Mouse (Mus musculus): ENCODE data around the gene Ddc. TPM values are rescaled to one million over a fixed set of nuclear protein-coding genes. Genes with fewer than 3 reads are reported as not detected.

Gene Ddc
- polyA plus RNA-seq, 1 experiment from 2014 or later: 3.3 TPM

GRCm38 (mm10) chr11:11809404-11810175 lies 88.4 kb downstream of the Ddc start:
- Histone ChIP-seq H3K4me2 (peak overlapping the region; percentile 70), H3K9ac (peak overlapping the region; percentile 82), H3K27ac (replicated peaks) (peak overlapping the region; percentile 94), H3K27me3 (no peaks in the 10 kb centered on the region), H3K9me3 (no peaks in the 10 kb centered on the region), H3K4me1 (replicated peaks) (peaks cover 17% of the 10 kb centered on the region), H3K36me3 (no peaks in the 10 kb centered on the region), H3K4me3 (peak overlapping the region; percentile 55)
- 1% methylated on average over 11 of the region's 11 CpGs for WGBS
- peak; percentile 48 for ATAC-seq (ENCODE audit: low read depth)

GRCm38 (mm10) chr11:11808820-11809403 lies 89.0 kb downstream of the Ddc start, which contains the start of gene Fignl1:
TSS of gene Fignl1 (minus strand) at chr11:11808962.
- whole genome bisulfite sequencing: under 1% methylated on average over 53 of the region's 53 CpGs
- peak within 1 kb of the TSS; percentile 55 for H3K4me3 ChIP-seq
- no peaks in the 10 kb centered on the region for H3K9me3 ChIP-seq
- H3K27me3 ChIP-seq: no peaks in the 10 kb centered on the region
- peak within 1 kb of the TSS; percentile 82 for H3K9ac ChIP-seq
- H3K36me3 ChIP-seq: no peaks in the 10 kb centered on the region
- H3K27ac ChIP-seq (replicated peaks): peak within 1 kb of the TSS; percentile 94
- peak within 1 kb of the TSS; percentile 70 for H3K4me2 ChIP-seq
- peak; percentile 97 for ATAC-seq (ENCODE audit: low read depth)
- peaks cover 17% of the 10 kb centered on the region for H3K4me1 ChIP-seq (replicated peaks)

GRCm38 (mm10) chr11:11808035-11808819 lies 89.7 kb downstream of the Ddc start:
- H3K4me1 ChIP-seq (replicated peaks): peaks cover 17% of the 10 kb centered on the region
- WGBS: 13% methylated on average over 25 of the region's 25 CpGs
- peak overlapping the region; percentile 94; the same call in 1 of the 2 replicates for H3K27ac ChIP-seq (replicated peaks)

GRCm38 (mm10) chr11:11805951-11806350 lies 92.0 kb downstream of the Ddc start:
- Histone ChIP-seq H3K4me1 (replicated peaks) (peaks cover 17% of the 10 kb centered on the region), H3K4me3 (no peak overlapping the region), H3K9me3 (no peaks in the 10 kb centered on the region), H3K36me3 (peaks cover 23% of the 10 kb centered on the region), H3K9ac (no peak overlapping the region), H3K27me3 (no peaks in the 10 kb centered on the region), H3K4me2 (no peak overlapping the region), H3K27ac (replicated peaks) (no peak overlapping the region)
- ATAC-seq (ENCODE audit: low read depth): no peak
- WGBS: 93% methylated on average over 4 of the region's 4 CpGs

More at GRCm38 (mm10) chr11:11808035-11808819, 89.7 kb downstream of the Ddc start:
- peak overlapping the region; percentile 70 for H3K4me2 ChIP-seq
- no peaks in the 10 kb centered on the region for H3K9me3 ChIP-seq
- H3K36me3 ChIP-seq: 0 out of 2 replicates have a peak, but pooled peaks cover 3% of the 10 kb centered on the region
- no peaks in the 10 kb centered on the region for H3K27me3 ChIP-seq
- H3K4me3 ChIP-seq: peak overlapping the region; percentile 55
- ATAC-seq (ENCODE audit: low read depth): no peak
- peak overlapping the region; percentile 82 for H3K9ac ChIP-seq

DNA sequence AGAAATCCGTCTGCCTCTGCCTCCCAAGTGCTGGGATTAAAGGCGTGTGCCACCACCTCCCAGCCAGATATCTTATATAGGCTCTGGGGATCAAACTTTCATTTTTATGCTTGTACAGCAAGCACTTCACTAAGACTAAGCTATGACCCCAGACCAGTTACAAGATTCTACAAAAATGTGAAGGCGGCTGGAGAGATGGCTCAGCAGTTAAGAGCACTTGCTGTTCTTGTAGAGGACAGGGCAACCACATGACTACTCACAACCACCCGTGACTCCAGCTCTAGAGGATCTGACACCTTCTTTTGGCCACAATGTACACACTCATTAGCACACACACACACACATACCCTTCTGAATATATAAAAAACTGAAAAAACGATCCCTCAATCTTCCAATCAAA lies 93.5 kb downstream of the Ddc start:
- no peaks in the 10 kb centered on the region for H3K27me3 ChIP-seq
- H3K9ac ChIP-seq: no peak overlapping the region
- no peak overlapping the region for H3K4me3 ChIP-seq
- no peaks in the 10 kb centered on the region for H3K9me3 ChIP-seq
- H3K4me2 ChIP-seq: no peak overlapping the region
- no peak for ATAC-seq (ENCODE audit: low read depth)
- 93% methylated on average over 5 of the region's 5 CpGs for WGBS
- H3K36me3 ChIP-seq: peaks cover 26% of the 10 kb centered on the region
- H3K27ac ChIP-seq (replicated peaks): no peak overlapping the region
- peaks cover 10% of the 10 kb centered on the region; the same call in 1 of the 2 replicates for H3K4me1 ChIP-seq (replicated peaks)

DNA sequence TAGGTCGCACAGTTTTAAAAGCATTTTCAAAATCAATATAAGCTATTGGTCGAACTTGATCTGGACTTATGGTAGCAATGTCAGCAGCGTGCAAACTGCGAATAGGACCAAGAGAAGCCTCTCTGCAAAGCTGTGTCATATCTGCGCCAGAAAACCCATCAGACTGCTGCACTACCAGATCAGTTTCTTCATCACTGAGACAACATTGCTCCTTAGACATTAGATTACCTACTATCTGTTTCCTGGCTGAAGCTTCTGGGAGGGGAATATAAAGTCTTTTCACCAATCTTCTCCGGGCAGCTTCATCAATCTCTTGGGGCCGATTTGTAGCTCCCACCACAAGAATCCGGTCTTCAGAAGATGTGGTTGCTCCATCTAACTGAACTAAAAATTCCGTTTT lies 96.9 kb downstream of the Ddc start:
- Histone ChIP-seq H3K27me3 (no peaks in the 10 kb centered on the region), H3K4me1 (replicated peaks) (no peaks in the 10 kb centered on the region), H3K36me3 (peaks cover 26% of the 10 kb centered on the region), H3K4me2 (no peak overlapping the region), H3K9ac (no peak overlapping the region), H3K9me3 (no peaks in the 10 kb centered on the region), H3K4me3 (no peak overlapping the region), H3K27ac (replicated peaks) (no peak overlapping the region)
- 93% methylated on average over 9 of the region's 9 CpGs for WGBS
- no peak for ATAC-seq (ENCODE audit: low read depth)

GRCm38 (mm10) chr11:11800304-11800703 lies 97.6 kb downstream of the Ddc start:
- ATAC-seq (ENCODE audit: low read depth): no peak
- peaks cover 26% of the 10 kb centered on the region for H3K36me3 ChIP-seq
- H3K27me3 ChIP-seq: no peaks in the 10 kb centered on the region
- no peaks in the 10 kb centered on the region for H3K4me1 ChIP-seq (replicated peaks)
- no peak overlapping the region for H3K4me2 ChIP-seq
- no peaks in the 10 kb centered on the region for H3K9me3 ChIP-seq
- no peak overlapping the region for H3K27ac ChIP-seq (replicated peaks)
- H3K9ac ChIP-seq: no peak overlapping the region
- no peak overlapping the region for H3K4me3 ChIP-seq
- 96% methylated on average over 3 of the region's 3 CpGs for WGBS

- H3K4me1 ChIP-seq (replicated peaks): no peaks in the 10 kb centered on the region
- ATAC-seq (ENCODE audit: low read depth): no peak
- H3K27ac ChIP-seq (replicated peaks): no peak overlapping the region
- H3K4me2 ChIP-seq: no peak overlapping the region
- 97% methylated on average over 1 of the region's 1 CpGs for WGBS
- H3K4me3 ChIP-seq: no peak overlapping the region
- H3K27me3 ChIP-seq: no peaks in the 10 kb centered on the region
- H3K9ac ChIP-seq: no peak overlapping the region
- no peaks in the 10 kb centered on the region for H3K9me3 ChIP-seq
- peaks cover 26% of the 10 kb centered on the region for H3K36me3 ChIP-seq
These were observed 99.3 kb downstream of the Ddc start for GRCm38 (mm10) chr11:11798690-11799089.

- Histone ChIP-seq H3K9me3 (no peaks in the 10 kb centered on the region), H3K4me2 (no peak overlapping the region), H3K36me3 (no peaks in the 10 kb centered on the region), H3K4me3 (no peak overlapping the region), H3K27me3 (no peaks in the 10 kb centered on the region), H3K27ac (replicated peaks) (no peak overlapping the region), H3K9ac (no peak overlapping the region), H3K4me1 (replicated peaks) (no peaks in the 10 kb centered on the region)
- ATAC-seq (ENCODE audit: low read depth): no peak
- 74% methylated on average over 1 of the region's 1 CpGs for WGBS
These were observed 103.3 kb downstream of the Ddc start for GRCm38 (mm10) chr11:11794626-11795025.

GRCm38 (mm10) chr11:11788521-11788974 lies 109.4 kb downstream of the Ddc start:
- 1% methylated on average over 8 of the region's 8 CpGs for WGBS
- Histone ChIP-seq H3K9ac (peak overlapping the region; percentile 43; the same call in 1 of the 2 replicates), H3K4me1 (replicated peaks) (no peaks in the 10 kb centered on the region), H3K4me2 (peak overlapping the region; percentile 46), H3K27me3 (no peaks in the 10 kb centered on the region), H3K36me3 (no peaks in the 10 kb centered on the region), H3K4me3 (peak overlapping the region; percentile 15), H3K27ac (replicated peaks) (no peak overlapping the region), H3K9me3 (no peaks in the 10 kb centered on the region)
- peak; percentile 97 for ATAC-seq (ENCODE audit: low read depth)

- H3K4me1 ChIP-seq (replicated peaks): no peaks in the 10 kb centered on the region
- H3K4me3 ChIP-seq: no peak overlapping the region
- no peak overlapping the region for H3K4me2 ChIP-seq
- 65% methylated on average over 6 of the region's 6 CpGs for WGBS
- ATAC-seq (ENCODE audit: low read depth): no peak
- no peaks in the 10 kb centered on the region for H3K27me3 ChIP-seq
- no peaks in the 10 kb centered on the region for H3K9me3 ChIP-seq
- no peak overlapping the region for H3K27ac ChIP-seq (replicated peaks)
- H3K36me3 ChIP-seq: no peaks in the 10 kb centered on the region
- no peak overlapping the region for H3K9ac ChIP-seq
These were observed 112.5 kb downstream of the Ddc start for GRCm38 (mm10) chr11:11785457-11785856.

DNA sequence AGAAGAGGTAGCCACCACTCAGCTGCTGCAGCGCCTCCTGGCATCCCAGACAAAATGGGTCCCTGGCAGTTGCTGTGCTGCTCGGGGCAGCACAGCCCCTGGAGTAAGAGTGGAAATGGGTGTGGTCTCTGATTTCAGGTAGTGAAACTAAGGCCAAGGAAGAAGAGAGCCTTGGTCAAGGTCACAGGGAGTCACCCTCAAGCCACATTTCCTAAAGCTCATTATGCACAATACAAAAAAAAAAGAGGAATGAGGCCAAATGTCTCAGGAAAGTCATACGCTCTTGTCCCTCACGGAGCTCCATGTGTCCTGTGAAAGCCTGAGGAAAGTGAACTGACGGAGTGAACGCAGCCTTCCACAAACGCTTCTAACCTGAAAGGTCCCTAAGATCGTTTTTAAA lies 116.2 kb downstream of the Ddc start:
- Histone ChIP-seq H3K27me3 (no peaks in the 10 kb centered on the region), H3K9ac (no peak overlapping the region), H3K4me3 (no peak overlapping the region), H3K4me1 (replicated peaks) (no peaks in the 10 kb centered on the region), H3K9me3 (no peaks in the 10 kb centered on the region), H3K27ac (replicated peaks) (no peak overlapping the region), H3K4me2 (no peak overlapping the region), H3K36me3 (no peaks in the 10 kb centered on the region)
- WGBS: 86% methylated on average over 8 of the region's 8 CpGs
- no peak for ATAC-seq (ENCODE audit: low read depth)

All from neural tube, embryonic 13.5 days (tissue).